Mouse (Mus musculus) CH12.LX (cell line): ENCODE results near the gene Itpr1. TPM values are rescaled to one million over a fixed set of nuclear protein-coding genes. Genes with fewer than 3 reads are reported as not detected.

Source experiments
- DNase-seq: peaks from one replicate; pipeline ENCODE4 v3.0.0-alpha.2; 2013; ENCODE audit errors: extremely low read depth
- H3K27ac ChIP-seq: 2 replicates; pipeline ENCODE4 v1.5.1; 2012; ENCODE audit warnings: low read depth, mild to moderate bottlenecking, control low read depth, moderate library complexity; ENCODE audit not compliant: insufficient read depth
- H3K27me3 ChIP-seq: replicated peaks from 2 replicates; pipeline ENCODE3; 2012; ENCODE audit warnings: inconsistent platforms
- H3K36me3 ChIP-seq, 2 experiments: replicated peaks in 1 of 2; 2 replicates each; pipeline versions ENCODE3 to v1.6.1; 2012; ENCODE audit warnings: inconsistent platforms in 1 of 2, low read length in 1 of 2, mild to moderate bottlenecking in 1 of 2, mixed read lengths in 1 of 2, moderate library complexity in 1 of 2; ENCODE audit not compliant: control insufficient read depth in 1 of 2, insufficient read depth in 1 of 2
- H3K4me1 ChIP-seq, 2 experiments: 2 replicates each; pipeline ENCODE4 v1.6.1; 2012; ENCODE audit warnings: inconsistent platforms in 1 of 2, moderate library complexity in 1 of 2; ENCODE audit not compliant: insufficient read depth in 2 of 2, control insufficient read depth in 1 of 2
- H3K4me2 ChIP-seq: 2 replicates; pipeline ENCODE4 v1.6.1; 2012; ENCODE audit warnings: low read depth, mild to moderate bottlenecking, control low read depth; ENCODE audit not compliant: poor library complexity, insufficient read depth, severe bottlenecking
- H3K4me3 ChIP-seq, 3 experiments: fragments of 150-350 bp in 1 of 3; sonication (generic) in 1 of 3; replicated peaks in 1 of 3; 2 replicates each; pipeline versions ENCODE3 to v1.5.1; 2011 to 2012; ENCODE audit warnings: low read depth in 2 of 3, low read length in 2 of 3, mild to moderate bottlenecking in 2 of 3, moderate library complexity in 2 of 3, control low read depth in 1 of 3, improper control_type of control experiment in 1 of 3, inconsistent platforms in 1 of 3, mixed read lengths in 1 of 3; ENCODE audit not compliant: poor library complexity in 1 of 3
- H3K79me2 ChIP-seq: replicated peaks from 2 replicates; pipeline ENCODE4 v1.6.1; 2012; ENCODE audit warnings: mild to moderate bottlenecking, moderate library complexity; ENCODE audit not compliant: control insufficient read depth, poor library complexity, insufficient read depth, severe bottlenecking; ENCODE audit errors: extremely low read depth
- H3K9ac ChIP-seq: 2 replicates; pipeline ENCODE4 v1.6.1; 2012; ENCODE audit warnings: low read depth, mild to moderate bottlenecking, control low read depth, moderate library complexity; ENCODE audit not compliant: insufficient read depth
- H3K9me3 ChIP-seq: replicated peaks from 2 replicates; pipeline ENCODE3; 2012; ENCODE audit warnings: low read length, inconsistent platforms, mixed read lengths
- BHLHE40 ChIP-seq: IDR thresholded peaks from 2 replicates; pipeline ENCODE4 v1.6.1; 2011; ENCODE audit warnings: mild to moderate bottlenecking, low read depth, low read length, improper control_type of control experiment
- CHD1 ChIP-seq: IDR thresholded peaks from 2 replicates; pipeline ENCODE4 v1.6.1; 2012; ENCODE audit warnings: low read depth, low read length, improper control_type of control experiment, inconsistent platforms
- CHD2 ChIP-seq: IDR thresholded peaks from 2 replicates; pipeline ENCODE4 v1.6.1; 2011; ENCODE audit warnings: low read length, improper control_type of control experiment
- CTCF ChIP-seq, 2 experiments: IDR thresholded peaks in 1 of 2; conservative IDR thresholded peaks in 1 of 2; 2 replicates each; pipeline ENCODE4 v1.5.1; 2011 to 2012; ENCODE audit warnings: low read depth in 2 of 2, low read length in 2 of 2, improper control_type of control experiment in 1 of 2, inconsistent platforms in 1 of 2, mild to moderate bottlenecking in 1 of 2, moderate library complexity in 1 of 2
- E2F4 ChIP-seq: IDR thresholded peaks from 2 replicates; pipeline ENCODE4 v1.6.1; 2011; ENCODE audit warnings: low read depth, low read length, improper control_type of control experiment; ENCODE audit not compliant: insufficient replicate concordance
- ELF1 ChIP-seq: IDR thresholded peaks from 2 replicates; pipeline ENCODE4 v1.6.1; 2014; ENCODE audit warnings: low read depth, mild to moderate bottlenecking, inconsistent platforms, low read length, improper control_type of control experiment
- EP300 ChIP-seq: IDR thresholded peaks from 2 replicates; pipeline ENCODE4 v1.6.1; 2011; ENCODE audit warnings: low read length, improper control_type of control experiment
- ETS1 ChIP-seq: conservative IDR thresholded peaks from 2 replicates; pipeline ENCODE4 v1.6.1; 2012; ENCODE audit warnings: low read depth, mild to moderate bottlenecking, inconsistent platforms, low read length, improper control_type of control experiment, moderate library complexity
- GABPA ChIP-seq: IDR thresholded peaks from 2 replicates; pipeline ENCODE4 v1.6.1; 2012; ENCODE audit warnings: low read depth, low read length, improper control_type of control experiment, inconsistent platforms; ENCODE audit not compliant: insufficient replicate concordance
- HCFC1 ChIP-seq: IDR thresholded peaks from 2 replicates; pipeline ENCODE4 v1.6.1; 2012; ENCODE audit warnings: low read depth, mild to moderate bottlenecking, inconsistent platforms, low read length, improper control_type of control experiment
- IRF4 ChIP-seq: IDR thresholded peaks from 2 replicates; pipeline ENCODE4 v1.6.1; 2014; ENCODE audit warnings: low read depth, mild to moderate bottlenecking, inconsistent platforms, low read length, improper control_type of control experiment
- JUN ChIP-seq: IDR thresholded peaks from 2 replicates; pipeline ENCODE4 v1.6.1; 2011; ENCODE audit warnings: low read depth, mild to moderate bottlenecking, low read length, improper control_type of control experiment, moderate library complexity; ENCODE audit not compliant: insufficient read depth
- JUND ChIP-seq: conservative IDR thresholded peaks from 2 replicates; pipeline ENCODE4 v1.6.1; 2011; ENCODE audit warnings: low read depth, low read length, improper control_type of control experiment
- KAT2A ChIP-seq: IDR thresholded peaks from 2 replicates; pipeline ENCODE4 v1.6.1; 2012; ENCODE audit warnings: low read length, improper control_type of control experiment, inconsistent platforms; ENCODE audit not compliant: insufficient replicate concordance
- MAFK ChIP-seq: IDR thresholded peaks from 2 replicates; pipeline ENCODE4 v1.6.1; 2011; ENCODE audit warnings: low read length, improper control_type of control experiment; ENCODE audit not compliant: insufficient replicate concordance
- MAX ChIP-seq: IDR thresholded peaks from 2 replicates; pipeline ENCODE4 v1.6.1; 2011; ENCODE audit warnings: low read length, improper control_type of control experiment
- MAZ ChIP-seq: IDR thresholded peaks from 2 replicates; pipeline ENCODE4 v1.6.1; 2012; ENCODE audit warnings: low read depth, mild to moderate bottlenecking, inconsistent platforms, low read length, improper control_type of control experiment, moderate library complexity
- MEF2A ChIP-seq: IDR thresholded peaks from 2 replicates; pipeline ENCODE4 v1.6.1; 2014; ENCODE audit warnings: low read depth, mild to moderate bottlenecking, inconsistent platforms, low read length, improper control_type of control experiment, borderline replicate concordance
- MXI1 ChIP-seq: IDR thresholded peaks from 2 replicates; pipeline ENCODE4 v1.6.1; 2011; ENCODE audit warnings: mild to moderate bottlenecking, low read depth, low read length, improper control_type of control experiment
- MYC ChIP-seq: IDR thresholded peaks from 2 replicates; pipeline ENCODE4 v1.6.1; 2011; ENCODE audit warnings: low read depth, mild to moderate bottlenecking, improper control_type of control experiment, low read length
- NELFE ChIP-seq: IDR thresholded peaks from 2 replicates; pipeline ENCODE4 v1.6.1; 2011; ENCODE audit warnings: low read depth, low read length, improper control_type of control experiment
- NRF1 ChIP-seq: IDR thresholded peaks from 2 replicates; pipeline ENCODE4 v1.6.1; 2014; ENCODE audit warnings: low read depth, mild to moderate bottlenecking, inconsistent platforms, low read length, improper control_type of control experiment, moderate library complexity
- PAX5 ChIP-seq: IDR thresholded peaks from 2 replicates; pipeline ENCODE4 v1.6.1; 2012; ENCODE audit warnings: low read length, inconsistent platforms, mixed read lengths
- POLR2A ChIP-seq: IDR thresholded peaks from 2 replicates; pipeline ENCODE4 v1.6.1; 2011; ENCODE audit warnings: low read depth, mild to moderate bottlenecking, improper control_type of control experiment, low read length
- POLR2AphosphoS2 ChIP-seq: IDR thresholded peaks from 2 replicates; pipeline ENCODE4 v1.6.1; 2011; ENCODE audit warnings: low read depth, low read length, improper control_type of control experiment
- RAD21 ChIP-seq: IDR thresholded peaks from 2 replicates; pipeline ENCODE4 v1.6.1; 2011; ENCODE audit warnings: low read depth, mild to moderate bottlenecking, low read length, improper control_type of control experiment, moderate library complexity
- RCOR1 ChIP-seq: conservative IDR thresholded peaks from 2 replicates; pipeline ENCODE4 v1.6.1; 2012; ENCODE audit warnings: low read depth, mild to moderate bottlenecking, inconsistent platforms, low read length, improper control_type of control experiment
- SIN3A ChIP-seq: IDR thresholded peaks from 2 replicates; pipeline ENCODE4 v1.6.1; 2012; ENCODE audit warnings: low read length, improper control_type of control experiment, inconsistent platforms
- SMC3 ChIP-seq: IDR thresholded peaks from 2 replicates; pipeline ENCODE4 v1.6.1; 2011; ENCODE audit warnings: low read depth, low read length, improper control_type of control experiment
- TBP ChIP-seq: conservative IDR thresholded peaks from 2 replicates; pipeline ENCODE4 v1.6.1; 2011; ENCODE audit warnings: low read depth, low read length, improper control_type of control experiment
- TCF12 ChIP-seq: IDR thresholded peaks from 2 replicates; pipeline ENCODE4 v1.6.1; 2014; ENCODE audit warnings: low read depth, mild to moderate bottlenecking, inconsistent platforms, low read length, improper control_type of control experiment
- UBTF ChIP-seq: IDR thresholded peaks from 2 replicates; pipeline ENCODE4 v1.6.1; 2012; ENCODE audit warnings: low read depth, mild to moderate bottlenecking, inconsistent platforms, low read length, improper control_type of control experiment, moderate library complexity
- USF1 ChIP-seq: IDR thresholded peaks from 2 replicates; pipeline ENCODE4 v1.6.1; 2014; ENCODE audit warnings: low read depth, mild to moderate bottlenecking, inconsistent platforms, low read length, improper control_type of control experiment
- USF2 ChIP-seq: conservative IDR thresholded peaks from 2 replicates; pipeline ENCODE4 v1.6.1; 2011; ENCODE audit warnings: low read depth, low read length, improper control_type of control experiment
- ZC3H11A ChIP-seq: IDR thresholded peaks from 2 replicates; pipeline ENCODE4 v1.6.1; 2012; ENCODE audit warnings: low read depth, mild to moderate bottlenecking, inconsistent platforms, low read length, improper control_type of control experiment
- ZKSCAN1 ChIP-seq: IDR thresholded peaks from 2 replicates; pipeline ENCODE4 v1.6.1; 2012; ENCODE audit warnings: low read depth, inconsistent platforms, low read length, improper control_type of control experiment, borderline replicate concordance
- ZMIZ1 ChIP-seq: IDR thresholded peaks from 2 replicates; pipeline ENCODE4 v1.6.1; 2012; ENCODE audit warnings: low read depth, mild to moderate bottlenecking, inconsistent platforms, low read length, improper control_type of control experiment
- ZNF384 ChIP-seq: IDR thresholded peaks from 2 replicates; pipeline ENCODE4 v1.6.1; 2012; ENCODE audit warnings: low read depth, low read length, improper control_type of control experiment, inconsistent platforms
- dilution Hi-C: fragments of 300-500 bp; cut with MboI; formaldehyde crosslinking; loops from 2 replicates; pipeline ENCODE4 v1.14.3; 2020; ENCODE audit warnings: low sequenced_read_pairs; ENCODE audit not compliant: extremely low pct_unique_long_range_greater_than_20kb, extremely low pct_ligation_motif_present
- in situ Hi-C: fragments of 300-500 bp; cut with MboI; formaldehyde crosslinking; loops from 3 replicates; pipeline ENCODE4 v1.14.3; 2019; ENCODE audit warnings: low sequenced_read_pairs, low pct_ligation_motif_present, low pct_unique_long_range_greater_than_20kb, mixed read lengths
- polyA plus RNA-seq: library from polyadenylated mRNA; unstranded; fragments of >175 nt; gene quantifications from 2 replicates; pipeline ENCODE4 v1.2.1, GENCODE M21; 2012; ENCODE audit warnings: low read depth; ENCODE audit not compliant: insufficient read length
- total RNA-seq, 2 experiments: library from RNA; depleted of rRNA; stranded (reverse); fragments of 300-350 nt in 1 of 2; fragments of >200 nt in 1 of 2; gene quantifications; 2 replicates each; pipeline ENCODE4 v1.2.3; 2012 to 2014

The Itpr1 gene
- total and polyA plus RNA-seq, 3 experiments: 42.8 to 73.1 (median 53.4) TPM

DNA sequence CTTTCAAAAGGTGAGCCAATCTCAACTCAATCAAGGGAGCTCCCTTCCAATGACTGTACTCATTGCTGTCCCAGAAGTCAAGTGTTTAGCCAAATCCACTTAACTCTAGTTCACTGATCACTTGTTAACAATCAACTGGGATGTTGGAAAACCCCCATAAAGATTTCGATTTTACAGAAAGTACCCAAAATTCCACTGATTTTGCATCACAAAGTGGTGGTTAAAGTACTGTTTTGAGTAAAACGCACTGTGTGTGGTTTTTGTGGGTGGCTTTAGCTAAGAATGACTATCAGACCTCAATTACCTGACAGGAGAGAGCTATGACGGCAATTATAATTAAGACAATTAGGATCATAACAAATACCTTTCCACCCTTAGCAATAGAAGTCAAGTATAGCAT, 340.1 kb downstream of the Itpr1 start:
- Histone ChIP-seq H3K27ac (peak overlapping the region; percentile 98), H3K4me3 (no peak overlapping the region), H3K4me2 (peak overlapping the region; percentile 98), H3K36me3 (peaks cover 0 to 22% of the 10 kb centered on the region in 2 experiments), H3K79me2 (no peaks in the 10 kb centered on the region), H3K9me3 (peaks cover 5% of the 10 kb centered on the region), H3K4me1 (peaks cover 46 to 86% of the 10 kb centered on the region in 2 experiments), H3K27me3 (no peaks in the 10 kb centered on the region), H3K9ac (peak overlapping the region; percentile 42; the same call in 1 of the 2 replicates)
- in situ Hi-C loops: loop anchor here (5.0 kb wide), 1 partner anchor 109 kb away; the partner anchor contains the start of gene Bhlhe40
- dilution Hi-C loops: no loop called here
- no peak for TF ChIP-seq POLR2AphosphoS2
- peak; percentile 99 for TF ChIP-seq IRF4
- TF ChIP-seq TBP: 0 out of 2 replicates have a peak, but pooled peaks have one; percentile 36
- no peak for TF ChIP-seq MXI1
- no peak for TF ChIP-seq ZMIZ1
- no peak; the same call in 1 of the 2 replicates for TF ChIP-seq POLR2A
- TF ChIP-seq KAT2A: no peak
- peak; percentile 96 for TF ChIP-seq ETS1
- TF ChIP-seq E2F4: no peak
- TF ChIP-seq RAD21: no peak; the same call in 1 of the 2 replicates
- TF ChIP-seq MAFK: peak; percentile 99
- TF ChIP-seq ZC3H11A: no peak
- TF ChIP-seq ZKSCAN1: no peak
- peak; percentile 8 for TF ChIP-seq SMC3
- no peak for TF ChIP-seq ELF1
- no peak for TF ChIP-seq PAX5
- no peak for TF ChIP-seq HCFC1
- TF ChIP-seq CHD1: no peak
- peak; percentile 97 for TF ChIP-seq BHLHE40
- peak; percentile 84 for TF ChIP-seq CHD2
- TF ChIP-seq RCOR1: peak; percentile 96
- peak; percentile 86 for TF ChIP-seq TCF12
- TF ChIP-seq ZNF384: no peak
- no peak for TF ChIP-seq MAX
- peak; percentile 31; the same call in 1 of the 2 replicates for TF ChIP-seq MYC
- no peak for TF ChIP-seq GABPA
- no peak for TF ChIP-seq UBTF
- peak; percentile 98 for TF ChIP-seq JUND
- no peak for TF ChIP-seq CTCF (conservative IDR thresholded peaks at IDR 0.05 in 1 of 2, IDR thresholded peaks at IDR 0.05 in 1 of 2; ENCODE audit: low read depth in 2 of 2, low read length in 2 of 2)
- TF ChIP-seq SIN3A: no peak; the same call in 1 of the 2 replicates
- TF ChIP-seq USF2: no peak
- peak; percentile 98 for TF ChIP-seq EP300
- peak; percentile 95 for TF ChIP-seq MEF2A
- no peak for TF ChIP-seq USF1
- TF ChIP-seq JUN: peak; percentile 95
- TF ChIP-seq NELFE: no peak
- TF ChIP-seq NRF1: no peak
- TF ChIP-seq MAZ: no peak
- DNase-seq: peak; percentile 90
